Comparison of ENCODE assay signal across 8 mouse cellular contexts in the genomic region with DNA sequence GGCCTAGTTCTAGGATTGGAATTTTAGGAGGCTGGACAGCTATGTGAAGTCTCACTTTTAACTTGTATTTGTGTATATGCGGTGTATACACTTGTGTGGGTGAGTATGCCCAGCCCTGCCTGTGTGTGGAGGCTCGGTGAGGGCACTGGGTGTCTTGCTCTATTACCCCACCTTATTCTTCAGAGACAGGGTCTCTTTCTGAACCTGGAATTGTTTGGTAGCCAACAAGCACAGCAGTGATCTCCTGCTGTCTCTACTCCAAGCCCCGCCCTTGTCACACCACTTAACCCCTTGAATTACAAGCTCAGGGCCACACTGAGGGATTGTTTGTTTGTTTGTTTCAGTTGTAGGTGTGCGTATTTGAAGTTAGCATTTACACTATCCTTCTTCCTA. TPM values are rescaled to one million over a fixed set of nuclear protein-coding genes. Genes with fewer than 3 reads are reported as not detected.
DNase-seq lines count a peak whose midpoint lies in the region; ATAC-seq and TF ChIP-seq lines count a peak whose summit lies in the region.

No protein-coding gene starts in this region.

- peaks cover 22% of the 10 kb centered on the region for H3K4me1 ChIP-seq in kidney, embryonic 16.5 days (ENCODE audit: insufficient read depth, low read length)
- peaks cover 10% of the 10 kb centered on the region for H3K4me1 ChIP-seq in bone marrow macrophage, adult 2 months (ENCODE audit: control insufficient read depth, insufficient read depth, low read length)
- H3K4me1 ChIP-seq in hindbrain, embryonic 16.5 days (ENCODE audit: control insufficient read depth, insufficient read depth, low read depth, low read length), result peaks cover 8% of the 10 kb centered on the region
- H3K4me1 ChIP-seq in midbrain, embryonic 10.5 days, result peaks cover 46% of the 10 kb centered on the region

- DNase-seq in kidney, adult 9 months, result no peak
- no peak for DNase-seq in midbrain, embryonic 10.5 days (ENCODE audit: low spot score)
- DNase-seq in left cerebral cortex, adult 18-20 months (ENCODE audit: low spot score in 2 of 2), result no peak
- no peak for DNase-seq in right cerebral cortex, postnatal 10 days (ENCODE audit: low spot score in 2 of 2)
- no peak for DNase-seq in left cerebral cortex, postnatal 14 days (ENCODE audit: low spot score in 2 of 2)

- TF ChIP-seq CTCF in bone marrow macrophage, adult 2 months (IDR thresholded peaks at IDR 0.05; ENCODE audit: low read depth, low read length), result no peak

- no peaks in the 10 kb centered on the region for H3K27me3 ChIP-seq in kidney, embryonic 16.5 days (ENCODE audit: insufficient read depth, low read length)
- H3K27me3 ChIP-seq in hindbrain, embryonic 16.5 days (replicated peaks; ENCODE audit: control insufficient read depth, insufficient read depth, low read length), result no peaks in the 10 kb centered on the region
- no peaks in the 10 kb centered on the region for H3K27me3 ChIP-seq in midbrain, embryonic 10.5 days (ENCODE audit: low read depth, poor library complexity, severe bottlenecking)

- H3K4me3 ChIP-seq in kidney, embryonic 16.5 days (ENCODE audit: low read length), result peak overlapping the region; percentile 55
- H3K4me3 ChIP-seq in bone marrow macrophage, adult 2 months (ENCODE audit: insufficient read depth, low read length), result peak overlapping the region; percentile 75
- H3K4me3 ChIP-seq in hindbrain, embryonic 16.5 days (ENCODE audit: low read length), result peak overlapping the region; percentile 49
- H3K4me3 ChIP-seq in midbrain, embryonic 10.5 days, result peak overlapping the region; percentile 59

- H3K27ac ChIP-seq in kidney, embryonic 16.5 days (ENCODE audit: low read length), result peak overlapping the region; percentile 54
- peak overlapping the region; percentile 71 for H3K27ac ChIP-seq in bone marrow macrophage, adult 2 months (ENCODE audit: insufficient read depth, low read depth, low read length)
- peak overlapping the region; percentile 74; the same call in 1 of the 2 replicates for H3K27ac ChIP-seq in hindbrain, embryonic 16.5 days (ENCODE audit: low read depth, low read length)
- 0 out of 2 replicates have a peak overlapping the region, but pooled peaks have one; percentile 81 for H3K27ac ChIP-seq in midbrain, embryonic 10.5 days (replicated peaks)

- intact Hi-C loops in left cerebral cortex, postnatal 14 days (cut with DNase I), result no loop called here

- no peak for TF ChIP-seq POLR2A in bone marrow macrophage, adult 2 months (IDR thresholded peaks at IDR 0.05; ENCODE audit: borderline replicate concordance, low read depth, low read length)

- H3K4me2 ChIP-seq in kidney, embryonic 16.5 days (replicated peaks; ENCODE audit: low read depth, low read length), result peak overlapping the region; percentile 86
- H3K4me2 ChIP-seq in hindbrain, embryonic 16.5 days (ENCODE audit: low read length), result peak overlapping the region; percentile 89

- peak; percentile 24; the same call in 1 of the 2 replicates for ATAC-seq in kidney, embryonic 16.5 days (ENCODE audit: low FRiP score, low TSS enrichment)
- ATAC-seq in hindbrain, embryonic 16.5 days, result peak; percentile 26; the same call in 1 of the 2 replicates

- no peaks in the 10 kb centered on the region for H3K9me3 ChIP-seq in kidney, embryonic 16.5 days (ENCODE audit: low read length)
- no peaks in the 10 kb centered on the region for H3K9me3 ChIP-seq in hindbrain, embryonic 16.5 days (ENCODE audit: control insufficient read depth, low read length)
- H3K9me3 ChIP-seq in midbrain, embryonic 10.5 days (replicated peaks), result no peaks in the 10 kb centered on the region

- H3K9ac ChIP-seq in kidney, embryonic 16.5 days (replicated peaks; ENCODE audit: low read length), result peak overlapping the region; percentile 76
- H3K9ac ChIP-seq in hindbrain, embryonic 16.5 days (ENCODE audit: low read depth, low read length), result peak overlapping the region; percentile 73; the same call in 1 of the 2 replicates

- WGBS in kidney, embryonic 16.5 days, result 53% methylated on average over 4 of the region's 4 CpGs
- WGBS in hindbrain, embryonic 16.5 days, result 52% methylated on average over 4 of the region's 4 CpGs
- 69% methylated on average over 4 of the region's 4 CpGs for WGBS in midbrain, embryonic 10.5 days

- H3K36me3 ChIP-seq in kidney, embryonic 16.5 days (ENCODE audit: insufficient read depth, low read length), result no peaks in the 10 kb centered on the region
- no peaks in the 10 kb centered on the region for H3K36me3 ChIP-seq in hindbrain, embryonic 16.5 days (ENCODE audit: control insufficient read depth, insufficient read depth, low read length)
- H3K36me3 ChIP-seq in midbrain, embryonic 10.5 days, result no peaks in the 10 kb centered on the region

RNA-seq across cellular contexts. Expression of a gene that starts 0.4 kb away (rescaled TPM):
- polyA plus RNA-seq in kidney, embryonic 16.5 days (2015; fragmentation: Nextera tagmentation; extraction: Ambion mirVana), result 7.4 and 8.2 TPM in 2 replicates
- 14.5 and 16.2 TPM in 2 replicates for polyA plus RNA-seq in bone marrow macrophage, adult 2 months (2012; ENCODE audit: insufficient read depth, insufficient read length, missing spikeins)
- polyA plus RNA-seq in hindbrain, embryonic 16.5 days (2015; fragmentation: Nextera tagmentation; extraction: Ambion mirVana), result 7.7 and 9.1 TPM in 2 replicates
- 1.5 and 2.0 TPM in 2 replicates for polyA plus RNA-seq in midbrain, embryonic 10.5 days (2016; fragmentation: Nextera tagmentation; extraction: Ambion mirVana)
- 1 to 10 TPM; 6.5 to 6.8 TPM for total RNA-seq in left cerebral cortex, adult 18-20 months (2021)
- 1 to 10 TPM; 2.0 to 2.9 TPM for total RNA-seq in left cerebral cortex, postnatal 14 days (2021)

RNA-seq across cellular contexts. Expression of a gene that starts 4.8 kb away (rescaled TPM):
- 2.1 and 2.5 TPM in 2 replicates for polyA plus RNA-seq in kidney, embryonic 16.5 days (2015; fragmentation: Nextera tagmentation; extraction: Ambion mirVana)
- polyA plus RNA-seq in bone marrow macrophage, adult 2 months (2012; ENCODE audit: insufficient read depth, insufficient read length, missing spikeins), result not detected in 2 replicates
- 1.1 and 1.4 TPM in 2 replicates for polyA plus RNA-seq in hindbrain, embryonic 16.5 days (2015; fragmentation: Nextera tagmentation; extraction: Ambion mirVana)
- 2.1 and 2.2 TPM in 2 replicates for polyA plus RNA-seq in midbrain, embryonic 10.5 days (2016; fragmentation: Nextera tagmentation; extraction: Ambion mirVana)
- not detected for total RNA-seq in left cerebral cortex, adult 18-20 months (2021)
- not detected for total RNA-seq in left cerebral cortex, postnatal 14 days (2021)

RNA-seq across cellular contexts. Expression of a gene that starts 16.7 kb away (rescaled TPM):
- 7.5 and 7.7 TPM in 2 replicates for polyA plus RNA-seq in kidney, embryonic 16.5 days (2015; fragmentation: Nextera tagmentation; extraction: Ambion mirVana)
- 15.0 and 15.1 TPM in 2 replicates for polyA plus RNA-seq in bone marrow macrophage, adult 2 months (2012; ENCODE audit: insufficient read depth, insufficient read length, missing spikeins)
- polyA plus RNA-seq in hindbrain, embryonic 16.5 days (2015; fragmentation: Nextera tagmentation; extraction: Ambion mirVana), result 41.2 and 52.8 TPM in 2 replicates
- 4.2 and 5.1 TPM in 2 replicates for polyA plus RNA-seq in midbrain, embryonic 10.5 days (2016; fragmentation: Nextera tagmentation; extraction: Ambion mirVana)
- total RNA-seq in left cerebral cortex, adult 18-20 months (2021), result 100 to 1,000 TPM; 111 to 145 TPM
- total RNA-seq in left cerebral cortex, postnatal 14 days (2021), result 10 to 100 TPM; 46.0 to 46.6 TPM

RNA-seq across cellular contexts. Expression of a gene that starts 40.4 kb away (rescaled TPM):
- 213 and 228 TPM in 2 replicates for polyA plus RNA-seq in kidney, embryonic 16.5 days (2015; fragmentation: Nextera tagmentation; extraction: Ambion mirVana)
- polyA plus RNA-seq in bone marrow macrophage, adult 2 months (2012; ENCODE audit: insufficient read depth, insufficient read length, missing spikeins), result 68.6 and 82.0 TPM in 2 replicates
- 140 and 154 TPM in 2 replicates for polyA plus RNA-seq in hindbrain, embryonic 16.5 days (2015; fragmentation: Nextera tagmentation; extraction: Ambion mirVana)
- polyA plus RNA-seq in midbrain, embryonic 10.5 days (2016; fragmentation: Nextera tagmentation; extraction: Ambion mirVana), result 211 and 231 TPM in 2 replicates
- 10 to 100 TPM; 69.7 to 81.2 TPM for total RNA-seq in left cerebral cortex, adult 18-20 months (2021)
- 10 to 100 TPM; 62.6 to 72.8 TPM for total RNA-seq in left cerebral cortex, postnatal 14 days (2021)

RNA-seq across cellular contexts. Expression of a gene that starts 40.5 kb away (rescaled TPM):
- 151 and 163 TPM in 2 replicates for polyA plus RNA-seq in kidney, embryonic 16.5 days (2015; fragmentation: Nextera tagmentation; extraction: Ambion mirVana)
- 83.1 and 85.5 TPM in 2 replicates for polyA plus RNA-seq in bone marrow macrophage, adult 2 months (2012; ENCODE audit: insufficient read depth, insufficient read length, missing spikeins)
- 37.7 and 50.2 TPM in 2 replicates for polyA plus RNA-seq in hindbrain, embryonic 16.5 days (2015; fragmentation: Nextera tagmentation; extraction: Ambion mirVana)
- 236 and 246 TPM in 2 replicates for polyA plus RNA-seq in midbrain, embryonic 10.5 days (2016; fragmentation: Nextera tagmentation; extraction: Ambion mirVana)
- total RNA-seq in left cerebral cortex, adult 18-20 months (2021), result 10 to 100 TPM; 22.0 to 24.4 TPM
- 10 to 100 TPM; 23.5 to 29.6 TPM for total RNA-seq in left cerebral cortex, postnatal 14 days (2021)
